Mouse (Mus musculus) brain, embryonic 14.5 days (tissue): ENCODE results near the gene Hist1h3g.
"Not testable (repeated sequence)": the region's sequence is repeated elsewhere in the genome, so short reads cannot be mapped to it uniquely, and the experiment has no call there.

Source experiments
- CTCF ChIP-seq: fragments of 200-500 bp; IDR thresholded peaks from 2 replicates; pipeline ENCODE4 v1.5.1; 2012; ENCODE audit warnings: inconsistent platforms, mild to moderate bottlenecking, moderate library complexity, borderline replicate concordance; ENCODE audit not compliant: insufficient read depth, insufficient read length; ENCODE audit errors: extremely low read depth
- POLR2A ChIP-seq: fragments of 200-500 bp; IDR thresholded peaks from 2 replicates; pipeline ENCODE4 v1.6.1; 2012; ENCODE audit warnings: mild to moderate bottlenecking, inconsistent platforms, borderline replicate concordance; ENCODE audit not compliant: poor library complexity, insufficient read depth, insufficient read length, severe bottlenecking; ENCODE audit errors: extremely low read depth

DNA sequence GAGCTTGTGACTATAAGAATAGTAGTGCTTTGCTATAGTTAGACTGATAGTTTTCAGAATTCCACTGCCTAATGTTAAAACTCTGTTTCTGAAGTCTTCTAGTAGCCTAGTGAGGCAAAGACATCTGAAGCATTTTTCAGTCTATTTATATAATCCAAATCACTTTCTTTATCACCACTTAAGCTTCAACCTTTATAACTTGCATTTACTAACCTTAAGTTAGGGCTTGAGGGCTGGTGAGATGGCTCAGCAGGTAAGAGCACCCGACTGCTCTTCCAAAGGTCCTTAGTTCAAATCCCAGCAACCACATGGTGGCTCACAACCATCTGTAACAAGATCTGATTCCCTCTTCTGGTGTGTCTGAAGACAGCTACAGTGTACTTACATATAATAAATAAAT lies 4.6 kb downstream of the Hist1h3g start:
- not testable (repeated sequence) for TF ChIP-seq CTCF, POLR2A
